Mouse (Mus musculus) liver, adult 2 months (tissue): ENCODE data around the gene Usp39. TPM values are rescaled to one million over a fixed set of nuclear protein-coding genes. Genes with fewer than 3 reads are reported as not detected.

ENCODE experiments used
- DNase-seq: peaks from one replicate; pipeline ENCODE4 v3.0.0-alpha.2; 2011; ENCODE audit warnings: low read depth, low spot score; ENCODE audit errors: extremely low read depth
- H3K27ac ChIP-seq: fragments of 200-500 bp; replicated peaks from 2 replicates; pipeline ENCODE4 v1.5.1; 2012; ENCODE audit warnings: low read depth, mild to moderate bottlenecking, control low read depth, inconsistent platforms, low read length; ENCODE audit not compliant: insufficient read depth
- H3K27me3 ChIP-seq: fragments of 200-500 bp; 2 replicates; pipeline ENCODE4 v1.6.1; 2012; ENCODE audit warnings: mild to moderate bottlenecking, moderate library complexity, low read length, inconsistent platforms; ENCODE audit not compliant: control insufficient read depth, insufficient read depth
- H3K36me3 ChIP-seq: fragments of 200-500 bp; 2 replicates; pipeline ENCODE4 v1.6.1; 2012; ENCODE audit warnings: low read length, inconsistent platforms; ENCODE audit not compliant: control insufficient read depth, insufficient read depth
- H3K4me1 ChIP-seq: fragments of 200-500 bp; 2 replicates; pipeline ENCODE4 v1.6.1; 2011; ENCODE audit warnings: low read length; ENCODE audit not compliant: control insufficient read depth, insufficient read depth
- H3K4me3 ChIP-seq: fragments of 200-500 bp; 2 replicates; pipeline ENCODE4 v1.5.1; 2011; ENCODE audit warnings: low read depth, mild to moderate bottlenecking, control low read depth, low read length, moderate library complexity; ENCODE audit not compliant: insufficient read depth
- H3K79me2 ChIP-seq: fragments of 200-500 bp; 2 replicates; pipeline ENCODE4 v1.6.1; 2012; ENCODE audit warnings: inconsistent platforms, mild to moderate bottlenecking, low read length, moderate library complexity; ENCODE audit not compliant: control insufficient read depth, insufficient read depth
- H3K9ac ChIP-seq: fragments of 200-500 bp; 2 replicates; pipeline ENCODE4 v1.6.1; 2012; ENCODE audit warnings: low read depth, mild to moderate bottlenecking, control low read depth, inconsistent platforms, low read length
- CTCF ChIP-seq: fragments of 200-500 bp; IDR thresholded peaks from 2 replicates; pipeline ENCODE4 v1.5.1; 2011; ENCODE audit warnings: low read depth, low read length, control low read depth
- POLR2A ChIP-seq: fragments of 200-500 bp; IDR thresholded peaks from 2 replicates; pipeline ENCODE4 v1.6.1; 2011; ENCODE audit warnings: low read length, control low read depth; ENCODE audit not compliant: insufficient read depth; ENCODE audit errors: extremely low read depth
- WGBS: fragments of 180-500 bp; shearing (Covaris S2); methylation state at CpG from one replicate; pipeline ENCODE4 v1.1.7; 2018; 5-methylcytosine and 5-hydroxymethylcytosine counted together
- polyA plus RNA-seq: library from polyadenylated mRNA; depleted of rRNA; stranded (reverse); fragments of >200 nt; gene quantifications from 2 replicates; pipeline ENCODE4 v1.2.3, GENCODE M21; 2012
- total RNA-seq: library from RNA; depleted of rRNA; stranded (reverse); fragments of >200 nt; gene quantifications from 2 replicates; pipeline ENCODE4 v1.2.3, GENCODE M21; 2014

Gene Usp39
- total and polyA plus RNA-seq, 2 experiments, result 10.5 to 15.2 TPM

DNA sequence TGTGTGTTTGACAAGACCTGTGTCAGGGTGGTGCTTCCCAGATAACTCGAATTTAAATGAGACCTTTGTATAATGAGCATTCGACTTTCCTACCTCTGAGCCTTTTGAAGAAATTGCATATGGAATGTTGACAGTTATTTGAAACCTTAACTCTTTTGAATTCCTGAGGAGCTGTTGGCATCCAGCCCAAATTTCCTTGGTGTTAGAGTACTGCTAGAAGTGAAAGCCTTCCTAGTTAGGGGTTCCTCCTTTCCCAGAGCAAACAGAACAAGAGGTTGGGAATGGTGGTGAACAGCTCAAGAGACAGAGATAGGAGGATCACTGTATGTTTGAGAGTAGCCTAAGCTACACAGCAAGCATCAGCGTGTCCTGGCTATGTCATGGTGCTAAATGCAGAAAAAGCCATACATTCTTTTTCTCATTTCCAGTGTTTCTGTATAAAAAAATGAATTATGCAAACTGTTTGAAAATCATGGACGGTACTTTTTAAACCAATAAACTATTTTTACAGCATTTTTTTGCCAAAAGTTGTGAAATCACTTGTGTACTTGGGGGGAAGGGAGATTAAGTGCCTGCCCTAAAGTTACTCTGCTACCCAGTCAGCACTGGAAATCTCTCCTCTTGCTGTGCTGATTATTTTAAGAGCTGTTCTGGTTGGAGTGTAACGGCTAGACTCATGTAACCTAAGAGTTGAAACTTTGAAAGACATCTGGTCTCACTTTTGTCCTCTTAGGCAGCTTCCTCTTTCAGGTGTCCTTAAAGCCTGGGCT, 7.8 kb upstream of the Usp39 start:
- WGBS, result 14% methylated on average over 5 of the region's 5 CpGs
- Histone ChIP-seq H3K4me1 (peaks cover 36% of the 10 kb centered on the region), H3K27ac (peak overlapping the region; percentile 100)

GRCm38 (mm10) chr6:72350214-72350613, 5.2 kb upstream of the Usp39 start:
- Histone ChIP-seq H3K79me2 (peaks cover 7% of the 10 kb centered on the region; the same call in 1 of the 2 replicates), H3K27ac (no peak overlapping the region; the same call in 1 of the 2 replicates), H3K27me3 (no peaks in the 10 kb centered on the region), H3K36me3 (peaks cover 8% of the 10 kb centered on the region), H3K4me3 (no peak overlapping the region), H3K4me1 (peaks cover 33% of the 10 kb centered on the region), H3K9ac (no peak overlapping the region)
- WGBS, result 38% methylated on average over 2 of the region's 2 CpGs
- TF ChIP-seq CTCF (no peak), POLR2A (no peak)
- no peak for DNase-seq

More for the DNA sequence above, 7.8 kb upstream of the Usp39 start:
- TF ChIP-seq CTCF (no peak), POLR2A (no peak)
- Histone ChIP-seq H3K9ac (peak overlapping the region; percentile 68), H3K79me2 (peaks cover 4% of the 10 kb centered on the region; the same call in 1 of the 2 replicates), H3K27me3 (no peaks in the 10 kb centered on the region), H3K4me3 (no peak overlapping the region), H3K36me3 (peaks cover 14% of the 10 kb centered on the region)
- DNase-seq, result peak; percentile 94

DNA sequence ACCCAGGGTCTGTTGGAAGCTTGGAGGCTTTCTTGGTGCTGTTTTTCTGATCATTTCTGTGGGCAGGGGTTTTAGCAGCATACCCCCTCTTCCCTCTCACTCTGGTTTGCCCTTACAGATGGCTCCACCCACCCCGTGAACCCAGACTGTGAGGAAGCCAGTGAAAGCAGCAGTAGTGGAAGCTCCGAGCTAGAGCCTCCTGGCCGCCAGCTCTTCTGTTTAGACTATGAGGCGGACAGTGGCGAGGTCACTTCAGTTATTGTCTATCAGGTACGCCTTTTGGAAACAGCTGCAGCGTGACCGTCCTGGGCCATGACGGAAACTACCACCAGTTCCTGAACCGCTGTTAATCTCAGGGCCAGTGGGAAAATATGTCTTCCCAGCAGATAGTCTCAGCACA, 3.4 kb upstream of the Usp39 start:
- DNase-seq, result peak; percentile 77
- TF ChIP-seq CTCF (no peak), POLR2A (peak; percentile 71; the same call in 1 of the 2 replicates)
- 13% methylated on average over 10 of the region's 10 CpGs for WGBS
- Histone ChIP-seq H3K4me1 (peaks cover 27% of the 10 kb centered on the region), H3K36me3 (peaks cover 8% of the 10 kb centered on the region), H3K79me2 (peaks cover 17% of the 10 kb centered on the region; the same call in 1 of the 2 replicates), H3K9ac (peak overlapping the region; percentile 73), H3K27ac (peak overlapping the region; percentile 98), H3K27me3 (no peaks in the 10 kb centered on the region), H3K4me3 (peak overlapping the region; percentile 94; the same call in 1 of the 2 replicates)

- TF ChIP-seq POLR2A, result peak; percentile 62; the same call in 1 of the 2 replicates
- no peak for TF ChIP-seq CTCF
- Histone ChIP-seq H3K27ac (peak within 1 kb of the TSS; percentile 98), H3K9ac (peak within 1 kb of the TSS; percentile 98), H3K36me3 (peaks cover 8% of the 10 kb centered on the region), H3K4me1 (peaks cover 22% of the 10 kb centered on the region), H3K27me3 (no peaks in the 10 kb centered on the region), H3K4me3 (peak within 1 kb of the TSS; percentile 94), H3K79me2 (peaks cover 18% of the 10 kb centered on the region; the same call in 1 of the 2 replicates)
- peak; percentile 73 for DNase-seq
- WGBS, result under 1% methylated on average over 72 of the region's 72 CpGs
Observed at GRCm38 (mm10) chr6:72347166-72347941, 2.4 kb upstream of the Usp39 start, which contains the start of gene 0610030E20Rik. Gene 0610030E20Rik (plus strand): TSS chr6:72347317.

DNA sequence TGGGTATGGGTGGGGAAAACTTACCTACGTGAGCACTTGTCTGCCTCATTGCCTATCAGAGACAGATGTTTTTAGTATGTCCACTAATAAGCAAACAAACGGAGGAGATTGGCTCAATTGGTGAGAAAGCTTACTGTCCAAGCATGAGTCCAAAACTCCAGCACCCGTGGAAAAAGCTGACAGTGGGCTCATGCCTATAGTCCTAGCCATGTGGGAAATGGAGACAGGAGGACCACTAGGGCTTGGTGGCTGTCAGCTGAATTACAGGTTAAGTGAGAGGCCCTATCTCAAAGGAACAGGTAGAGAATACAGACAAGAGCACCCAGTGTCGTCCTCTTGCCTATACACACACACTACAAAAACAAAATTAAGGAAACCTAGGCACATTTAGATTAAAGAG, 1.3 kb upstream of the Usp39 start:
- H3K27me3 ChIP-seq, result no peaks in the 10 kb centered on the region
- H3K27ac ChIP-seq, result no peak overlapping the region
- peaks cover 23% of the 10 kb centered on the region; the same call in 1 of the 2 replicates for H3K79me2 ChIP-seq
- peaks cover 8% of the 10 kb centered on the region for H3K36me3 ChIP-seq
- H3K9ac ChIP-seq, result no peak overlapping the region
- no peak for TF ChIP-seq CTCF
- TF ChIP-seq POLR2A, result no peak
- 34% methylated on average over 4 of the region's 4 CpGs for WGBS
- H3K4me1 ChIP-seq, result peaks cover 20% of the 10 kb centered on the region
- DNase-seq, result no peak
- peak overlapping the region; percentile 19; the same call in 1 of the 2 replicates for H3K4me3 ChIP-seq
